Mouse (Mus musculus) intestine, embryonic 16.5 days (tissue): ENCODE data around the gene Bcam. TPM values are rescaled to one million over a fixed set of nuclear protein-coding genes. Genes with fewer than 3 reads are reported as not detected.
A peak's percentile ranks its signal among the peaks of the same experiment; 100 is the strongest.
"Not testable (repeated sequence)": the region's sequence is repeated elsewhere in the genome, so short reads cannot be mapped to it uniquely, and the experiment has no call there.

Experiments used
- ATAC-seq: fragments of 200-750 bp; cut with Nextera tagmentation; 2 replicates; pipeline ENCODE4 v1.8.0; 2017; ENCODE audit warnings: moderate TSS enrichment, moderate library complexity
- H3K27ac ChIP-seq: fragments of 300-500 bp; sonication (generic); 2 replicates; pipeline ENCODE4 v1.5.1; 2014; ENCODE audit warnings: mild to moderate bottlenecking, low read length
- H3K27me3 ChIP-seq: fragments of 300-500 bp; sonication (generic); replicated peaks from 2 replicates; pipeline ENCODE4 v1.6.1; 2014; ENCODE audit warnings: low read length, control low read depth, mixed read lengths; ENCODE audit not compliant: control insufficient read depth, insufficient read depth
- H3K36me3 ChIP-seq: fragments of 300-500 bp; sonication (generic); 2 replicates; pipeline ENCODE4 v1.6.1; 2014; ENCODE audit warnings: low read length, control low read depth; ENCODE audit not compliant: control insufficient read depth, insufficient read depth
- H3K4me1 ChIP-seq: fragments of 300-500 bp; sonication (generic); 2 replicates; pipeline ENCODE4 v1.6.1; 2014; ENCODE audit warnings: low read length, control low read depth, mixed read lengths; ENCODE audit not compliant: control insufficient read depth, insufficient read depth
- H3K4me2 ChIP-seq: fragments of 300-500 bp; sonication (generic); 2 replicates; pipeline ENCODE4 v1.6.1; 2014; ENCODE audit warnings: low read depth, low read length, control low read depth
- H3K4me3 ChIP-seq: fragments of 300-500 bp; sonication (generic); 2 replicates; pipeline ENCODE4 v1.5.1; 2014; ENCODE audit warnings: mild to moderate bottlenecking, low read length
- H3K9ac ChIP-seq: fragments of 300-500 bp; sonication (generic); 2 replicates; pipeline ENCODE4 v1.6.1; 2014; ENCODE audit warnings: low read depth, low read length
- H3K9me3 ChIP-seq: fragments of 300-500 bp; sonication (generic); 2 replicates; pipeline ENCODE4 v1.6.1; 2016; ENCODE audit warnings: low read length, control low read depth; ENCODE audit not compliant: control insufficient read depth
- WGBS: fragments of 180-500 bp; shearing (Covaris S2); extraction: QIAGEN DNeasy Blood & Tissue Kit; methylation state at CpG from one replicate; pipeline ENCODE4 v1.1.7; 2014; 5-methylcytosine and 5-hydroxymethylcytosine counted together
- polyA plus RNA-seq: library from polyadenylated mRNA; unstranded; fragments of >200 nt; fragmentation: Nextera tagmentation; extraction: Ambion mirVana; gene quantifications from 2 replicates; pipeline ENCODE4 v1.2.1, GENCODE M21; 2015

Bcam gene
- polyA plus RNA-seq, 1 experiment from 2014 or later, result 58.7 TPM

DNA sequence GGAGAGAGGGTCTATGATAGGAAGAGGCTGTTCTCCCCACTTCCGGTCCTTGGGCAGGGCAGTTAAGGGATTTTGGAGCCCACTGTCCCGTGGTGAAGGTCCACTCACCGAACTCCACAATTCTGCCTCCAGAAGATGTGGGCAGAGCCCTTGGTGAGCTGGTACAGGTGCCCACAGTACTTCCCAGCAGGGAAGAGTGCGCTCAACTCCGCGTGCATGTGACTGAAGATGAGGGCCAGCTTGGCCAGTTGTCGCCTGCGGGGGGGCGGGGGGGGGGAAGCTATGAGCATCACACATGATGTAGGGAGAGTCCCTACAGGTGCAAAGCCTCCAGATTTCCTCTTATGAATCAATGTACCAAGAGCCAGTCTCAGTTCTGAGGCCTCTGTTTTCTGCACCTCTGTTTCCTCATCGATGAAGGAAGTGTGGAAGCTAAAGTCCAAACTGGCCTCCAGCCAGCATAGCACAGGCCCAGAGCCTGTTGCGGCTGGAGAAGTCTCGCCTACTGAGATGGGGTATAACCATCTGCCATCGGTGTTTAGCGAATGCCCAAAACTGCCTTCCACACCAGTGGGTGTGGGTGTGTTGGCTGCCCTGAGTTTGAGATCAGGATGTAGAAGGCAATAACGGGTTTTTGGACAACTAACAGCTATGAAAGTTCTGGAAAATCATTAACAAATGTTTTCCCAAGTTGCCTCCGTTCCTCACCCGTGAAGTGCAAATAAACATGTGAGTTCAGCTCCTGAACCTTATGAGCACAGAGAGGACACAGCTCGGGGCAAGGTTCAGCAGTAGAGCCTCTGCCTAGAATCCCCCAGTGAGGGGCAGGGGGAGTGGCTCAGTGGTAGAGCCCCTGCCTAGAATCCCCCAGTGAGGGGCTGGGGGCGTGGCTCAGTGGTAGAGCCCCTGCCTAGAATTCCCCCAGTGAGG is 22.1 kb upstream of the Bcam start:
- no peak overlapping the region for H3K9ac ChIP-seq

DNA sequence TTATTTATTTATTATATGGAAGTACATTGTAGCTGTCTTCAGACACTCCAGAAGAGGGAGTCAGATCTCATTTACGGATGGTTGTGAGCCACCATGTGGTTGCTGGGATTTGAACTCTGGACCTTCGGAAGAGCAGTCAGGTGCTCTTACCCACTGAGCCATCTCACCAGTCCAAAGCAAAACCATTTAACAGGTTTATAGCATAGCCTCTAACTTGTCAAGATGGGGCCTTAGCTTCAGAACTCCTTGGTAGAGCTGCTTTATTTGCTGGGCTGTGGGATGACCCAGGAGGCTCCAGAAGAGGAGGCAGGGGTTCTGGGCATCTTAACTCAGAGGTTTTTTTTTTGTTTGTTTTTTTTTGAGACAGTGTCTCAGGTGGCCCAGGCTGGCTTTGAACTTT is 20.7 kb upstream of the Bcam start:
- H3K4me1 ChIP-seq, H3K4me2 ChIP-seq, H3K27me3 ChIP-seq, H3K9ac ChIP-seq, H3K27ac ChIP-seq, ATAC-seq, H3K36me3 ChIP-seq, H3K9me3 ChIP-seq, H3K4me3 ChIP-seq: not testable (repeated sequence)
- WGBS, result 94% methylated on average over 2 of the region's 2 CpGs

More for the DNA sequence above, 22.1 kb upstream of the Bcam start:
- Histone ChIP-seq H3K27me3 (peaks cover 9% of the 10 kb centered on the region; the same call in 1 of the 2 replicates), H3K9me3 (no peaks in the 10 kb centered on the region), H3K4me1 (peaks cover 7% of the 10 kb centered on the region; the same call in 1 of the 2 replicates), H3K36me3 (no peaks in the 10 kb centered on the region), H3K4me2 (no peak overlapping the region), H3K27ac (peak overlapping the region; percentile 60), H3K4me3 (no peak overlapping the region)
- WGBS, result 76% methylated on average over 19 of the region's 19 CpGs
- ATAC-seq, result peak; percentile 24

DNA sequence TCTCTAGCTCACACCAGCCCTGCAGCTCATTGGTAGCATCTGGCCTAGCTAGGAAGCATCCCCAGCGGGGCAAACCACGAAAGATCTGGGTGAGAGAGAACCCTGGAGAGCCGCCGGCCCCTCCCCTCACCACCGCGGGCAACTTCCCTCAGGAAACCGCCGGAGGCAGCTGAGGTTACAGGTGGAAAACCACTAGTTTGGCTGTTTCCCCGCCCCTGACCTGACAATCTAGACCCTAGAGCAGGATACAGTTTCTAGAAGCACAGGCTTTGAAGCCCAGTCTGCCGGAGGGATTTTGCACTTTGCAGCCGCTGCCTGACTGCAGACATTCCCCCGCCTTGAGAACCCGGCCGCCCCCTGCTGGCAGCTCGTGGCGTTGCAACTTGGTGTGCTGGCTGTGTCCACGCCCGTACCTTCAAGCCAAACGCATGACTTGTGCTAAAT is 19.1 kb upstream of the Bcam start:
- H3K9ac ChIP-seq, result peak overlapping the region; percentile 37
- H3K9me3 ChIP-seq, result no peaks in the 10 kb centered on the region
- peak overlapping the region; percentile 37 for H3K4me3 ChIP-seq
- H3K4me2 ChIP-seq, result peak overlapping the region; percentile 49
- ATAC-seq, result peak; percentile 46
- WGBS, result 2% methylated on average over 19 of the region's 19 CpGs
- no peak overlapping the region for H3K27ac ChIP-seq
- H3K4me1 ChIP-seq, result peaks cover 16% of the 10 kb centered on the region
- H3K27me3 ChIP-seq, result no peaks in the 10 kb centered on the region; the same call in 1 of the 2 replicates
- no peaks in the 10 kb centered on the region for H3K36me3 ChIP-seq

DNA sequence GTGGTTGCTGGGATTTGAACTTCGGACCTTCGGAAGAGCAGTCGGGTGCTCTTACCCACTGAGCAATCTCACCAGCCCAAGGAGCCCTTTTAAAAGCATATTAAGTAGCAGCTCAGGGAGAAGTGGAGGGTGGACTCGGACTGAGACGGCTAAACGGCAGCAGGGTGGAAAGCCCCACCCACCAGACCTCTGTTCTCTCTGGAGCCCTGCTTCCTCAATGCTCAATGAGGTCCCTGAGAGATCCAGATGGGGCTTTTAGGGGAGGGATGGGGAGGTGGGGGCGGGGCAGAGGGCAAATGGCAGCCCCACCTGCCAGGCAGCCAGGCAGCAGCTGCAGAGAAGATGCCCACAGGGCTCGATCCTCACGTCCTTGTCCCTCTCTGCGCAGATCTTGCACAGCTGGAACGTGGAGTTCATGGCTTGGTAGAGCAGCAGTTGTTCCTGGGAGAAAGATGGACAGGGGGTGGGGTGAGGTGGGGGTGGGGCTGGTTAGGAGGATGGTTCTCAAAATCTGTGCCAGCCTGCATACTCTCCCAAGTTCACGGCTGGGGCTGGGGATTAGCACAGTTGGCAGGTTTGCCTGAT is 15.2 kb upstream of the Bcam start:
- no peak overlapping the region for H3K9ac ChIP-seq
- H3K27ac ChIP-seq, result no peak overlapping the region
- 44% methylated on average over 12 of the region's 12 CpGs for WGBS
- no peak overlapping the region for H3K4me3 ChIP-seq
- H3K9me3 ChIP-seq, result peaks cover 3% of the 10 kb centered on the region; the same call in 1 of the 2 replicates
- no peaks in the 10 kb centered on the region for H3K36me3 ChIP-seq
- no peak overlapping the region for H3K4me2 ChIP-seq
- 0 out of 2 replicates have a peak, but pooled peaks have one; percentile 12 for ATAC-seq
- H3K27me3 ChIP-seq, result no peaks in the 10 kb centered on the region; the same call in 1 of the 2 replicates
- H3K4me1 ChIP-seq, result peaks cover 10% of the 10 kb centered on the region

DNA sequence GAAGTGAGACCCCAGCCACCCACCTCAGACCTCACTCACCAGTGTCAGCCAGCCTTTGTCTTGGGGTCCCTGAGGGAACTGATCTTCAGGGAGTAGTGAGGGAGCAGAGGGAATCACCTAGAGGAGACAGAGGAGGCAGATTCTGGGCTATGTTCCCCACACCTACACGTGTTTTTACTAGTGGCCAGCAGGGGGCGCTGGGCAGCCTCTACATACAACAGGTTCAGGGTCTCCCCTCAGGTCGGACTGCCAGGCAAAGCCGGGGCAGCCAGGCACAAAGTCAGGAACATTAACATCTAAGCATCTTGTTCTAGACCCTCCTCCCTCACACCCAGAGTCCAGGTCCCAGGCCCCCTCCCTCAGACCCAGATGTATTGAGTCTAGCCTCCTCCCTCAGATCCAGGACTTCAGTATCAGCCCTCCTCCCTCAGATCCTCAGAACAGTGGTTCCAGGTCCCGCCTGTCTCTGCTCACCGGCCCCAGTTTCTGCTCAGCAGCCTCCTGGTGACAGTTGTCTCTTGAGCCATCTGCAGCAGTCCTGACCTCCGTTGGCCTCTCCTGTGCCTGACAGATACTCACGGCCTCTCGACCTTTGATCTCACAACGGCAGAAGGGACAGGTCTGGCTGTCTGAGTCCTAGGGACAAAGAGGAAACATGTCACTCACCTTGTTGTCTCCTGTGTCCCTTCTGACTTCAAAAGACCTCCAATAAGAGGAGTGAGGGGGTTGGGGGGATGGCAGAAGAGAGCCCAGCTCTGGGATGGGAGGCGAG is 14.1 kb upstream of the Bcam start:
- no peak overlapping the region for H3K4me2 ChIP-seq
- no peak overlapping the region for H3K27ac ChIP-seq
- WGBS, result 30% methylated on average over 11 of the region's 11 CpGs
- H3K36me3 ChIP-seq, result 0 out of 2 replicates have a peak, but pooled peaks cover 3% of the 10 kb centered on the region
- no peak overlapping the region for H3K9ac ChIP-seq
- H3K27me3 ChIP-seq, result no peaks in the 10 kb centered on the region
- H3K4me1 ChIP-seq, result peaks cover 10% of the 10 kb centered on the region
- ATAC-seq, result peak; percentile 43
- no peak overlapping the region for H3K4me3 ChIP-seq
- H3K9me3 ChIP-seq, result peaks cover 4% of the 10 kb centered on the region

DNA sequence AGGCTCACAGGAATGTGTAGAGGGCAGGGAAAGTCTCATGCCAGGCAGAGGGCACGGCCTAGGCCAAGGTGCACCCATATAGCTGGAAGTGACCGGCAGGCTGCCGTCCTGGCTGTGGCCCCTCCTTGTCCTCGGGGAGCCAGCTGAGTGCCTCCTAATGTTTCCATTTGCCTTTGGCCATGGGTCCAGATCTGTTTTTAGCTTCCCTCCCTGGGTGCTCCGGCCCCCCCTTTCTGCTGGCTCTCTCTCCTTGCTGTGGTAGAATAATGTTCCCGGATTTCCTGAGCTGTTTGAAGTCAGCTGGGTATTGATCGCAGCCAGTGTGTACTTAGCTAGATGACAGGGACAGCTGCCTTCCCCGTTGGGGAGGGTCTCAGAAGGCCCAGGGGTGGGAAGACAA is 12.8 kb upstream of the Bcam start:
- Histone ChIP-seq H3K4me2 (no peak overlapping the region), H3K4me3 (no peak overlapping the region), H3K27me3 (no peaks in the 10 kb centered on the region), H3K9me3 (peaks cover 7% of the 10 kb centered on the region), H3K27ac (no peak overlapping the region), H3K36me3 (0 out of 2 replicates have a peak, but pooled peaks cover 3% of the 10 kb centered on the region), H3K4me1 (peaks cover 10% of the 10 kb centered on the region), H3K9ac (no peak overlapping the region)
- 60% methylated on average over 8 of the region's 8 CpGs for WGBS
- no peak for ATAC-seq

DNA sequence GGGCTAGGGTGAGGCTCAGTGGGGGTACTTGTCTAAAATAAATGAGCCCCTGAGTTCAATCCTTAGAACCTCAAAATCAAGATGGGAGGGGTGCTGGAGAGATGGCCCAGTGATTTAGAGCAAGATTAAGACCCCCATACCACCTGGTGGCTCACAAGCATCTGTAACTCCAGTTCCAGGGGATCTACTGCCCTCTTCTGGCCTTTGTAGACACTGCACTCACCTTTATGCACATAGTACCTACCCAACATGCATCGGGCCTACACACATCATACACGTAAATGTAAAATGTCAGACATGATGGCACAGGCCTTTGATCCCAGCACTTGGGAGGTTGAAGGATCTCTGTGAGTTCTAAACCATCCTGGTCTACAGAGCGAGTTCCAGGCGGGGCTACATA is 11.8 kb upstream of the Bcam start:
- ATAC-seq, result no peak
- 91% methylated on average over 4 of the region's 4 CpGs for WGBS
- Histone ChIP-seq H3K27me3 (no peaks in the 10 kb centered on the region), H3K4me2 (no peak overlapping the region), H3K4me3 (no peak overlapping the region), H3K9me3 (peaks cover 7% of the 10 kb centered on the region), H3K9ac (no peak overlapping the region), H3K27ac (no peak overlapping the region), H3K36me3 (0 out of 2 replicates have a peak, but pooled peaks cover 3% of the 10 kb centered on the region), H3K4me1 (peaks cover 10% of the 10 kb centered on the region)

DNA sequence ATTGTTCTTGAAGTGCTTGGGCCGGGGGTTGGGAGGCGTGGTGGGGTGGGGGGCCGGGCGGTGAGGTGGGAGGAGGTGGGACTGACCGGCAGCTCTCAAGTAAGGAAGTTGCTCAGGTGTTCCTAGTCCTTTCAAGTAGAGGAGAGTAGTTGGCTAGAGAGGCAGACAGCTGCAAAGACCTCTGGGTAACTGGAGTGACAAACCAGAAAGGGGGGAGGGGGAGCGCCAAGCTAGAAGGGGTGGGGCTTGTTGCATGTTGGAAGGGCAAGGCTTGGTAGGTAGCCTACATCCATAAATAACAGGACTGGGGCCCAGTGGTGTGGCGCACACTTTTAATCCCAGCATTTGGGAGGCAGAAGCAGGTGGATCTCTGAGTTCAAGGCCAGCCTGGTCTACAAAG is 10.9 kb upstream of the Bcam start:
- H3K9me3 ChIP-seq, result peaks cover 7% of the 10 kb centered on the region
- H3K4me1 ChIP-seq, result peaks cover 10% of the 10 kb centered on the region
- no peaks in the 10 kb centered on the region for H3K27me3 ChIP-seq
- WGBS, result 92% methylated on average over 7 of the region's 7 CpGs
- no peak for ATAC-seq
- H3K27ac ChIP-seq, result no peak overlapping the region
- H3K4me2 ChIP-seq, result no peak overlapping the region
- H3K9ac ChIP-seq, result no peak overlapping the region
- 0 out of 2 replicates have a peak, but pooled peaks cover 3% of the 10 kb centered on the region for H3K36me3 ChIP-seq
- H3K4me3 ChIP-seq, result no peak overlapping the region

DNA sequence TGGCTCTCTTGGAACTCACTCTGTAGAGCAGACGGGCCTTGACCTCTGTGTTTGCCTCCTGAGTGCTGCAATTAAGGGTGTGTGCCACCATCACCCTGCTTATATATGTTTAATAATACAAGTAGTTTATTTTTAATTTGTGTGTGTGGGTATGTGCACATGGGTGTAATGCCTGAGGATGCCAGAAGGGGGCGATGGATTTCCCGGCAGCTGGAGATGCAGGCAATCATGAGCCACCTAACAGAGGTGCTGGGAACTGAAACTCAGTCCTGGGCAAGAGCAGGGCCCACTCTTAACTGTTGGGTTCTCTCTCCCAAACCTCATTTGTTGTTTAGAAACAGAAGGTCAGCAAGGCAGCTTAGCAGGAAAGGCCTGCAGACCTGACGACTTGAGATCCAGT is 9.1 kb upstream of the Bcam start:
- H3K36me3 ChIP-seq, result 0 out of 2 replicates have a peak, but pooled peaks cover 3% of the 10 kb centered on the region
- H3K4me2 ChIP-seq, result no peak overlapping the region
- ATAC-seq, result no peak
- H3K27me3 ChIP-seq, result no peaks in the 10 kb centered on the region
- H3K4me3 ChIP-seq, result no peak overlapping the region
- 80% methylated on average over 4 of the region's 4 CpGs for WGBS
- no peak overlapping the region for H3K27ac ChIP-seq
- H3K9me3 ChIP-seq, result peaks cover 7% of the 10 kb centered on the region
- H3K9ac ChIP-seq, result no peak overlapping the region
- peaks cover 1% of the 10 kb centered on the region for H3K4me1 ChIP-seq
